Mouse (Mus musculus) stomach, embryonic 14.5 days (tissue): ENCODE results near the gene Snx19. TPM values are rescaled to one million over a fixed set of nuclear protein-coding genes. Genes with fewer than 3 reads are reported as not detected.

ENCODE experiments used
- ATAC-seq: fragments of 200-750 bp; cut with Nextera tagmentation; 2 replicates; pipeline ENCODE4 v1.8.0; 2017; ENCODE audit warnings: low read depth, moderate TSS enrichment; ENCODE audit not compliant: insufficient number of reproducible peaks, insufficient read depth, low FRiP score
- H3K27ac ChIP-seq: fragments of 300-500 bp; sonication (generic); 2 replicates; pipeline ENCODE4 v1.5.1; 2014; ENCODE audit warnings: mild to moderate bottlenecking, low read length, moderate library complexity, mixed read lengths
- H3K27me3 ChIP-seq: fragments of 300-500 bp; sonication (generic); 2 replicates; pipeline ENCODE4 v1.6.1; 2014; ENCODE audit warnings: low read length, control low read depth, mixed read lengths; ENCODE audit not compliant: control insufficient read depth, insufficient read depth
- H3K36me3 ChIP-seq: fragments of 300-500 bp; sonication (generic); 2 replicates; pipeline ENCODE4 v1.6.1; 2014; ENCODE audit warnings: mild to moderate bottlenecking, control low read depth, low read length, moderate library complexity, mixed read lengths; ENCODE audit not compliant: control insufficient read depth, insufficient read depth
- H3K4me1 ChIP-seq: fragments of 300-500 bp; sonication (generic); 2 replicates; pipeline ENCODE4 v1.6.1; 2014; ENCODE audit warnings: low read length, control low read depth, mixed read lengths; ENCODE audit not compliant: control insufficient read depth, insufficient read depth
- H3K4me2 ChIP-seq: fragments of 300-500 bp; sonication (generic); replicated peaks from 2 replicates; pipeline ENCODE4 v1.6.1; 2014; ENCODE audit warnings: low read depth, low read length, control low read depth
- H3K4me3 ChIP-seq: fragments of 300-500 bp; sonication (generic); 2 replicates; pipeline ENCODE4 v1.5.1; 2014; ENCODE audit warnings: low read depth, low read length, control low read depth
- H3K9ac ChIP-seq: fragments of 300-500 bp; sonication (generic); replicated peaks from 2 replicates; pipeline ENCODE4 v1.6.1; 2014; ENCODE audit warnings: low read depth, mild to moderate bottlenecking, control low read depth, low read length, moderate library complexity, mixed read lengths
- H3K9me3 ChIP-seq: fragments of 300-500 bp; sonication (generic); 2 replicates; pipeline ENCODE4 v1.6.1; 2016; ENCODE audit warnings: low read depth, low read length, control low read depth; ENCODE audit not compliant: control insufficient read depth
- WGBS: fragments of 180-500 bp; shearing (Covaris S2); extraction: QIAGEN DNeasy Blood & Tissue Kit; methylation state at CpG from one replicate; pipeline ENCODE4 v1.1.7; 2014; 5-methylcytosine and 5-hydroxymethylcytosine counted together
- polyA plus RNA-seq: library from polyadenylated mRNA; unstranded; fragments of >200 nt; fragmentation: Nextera tagmentation; extraction: Ambion mirVana; gene quantifications from 2 replicates; pipeline ENCODE4 v1.2.1, GENCODE M21; 2014

Gene Snx19
- polyA plus RNA-seq, 1 experiment from 2014 or later: 21.3 TPM

- Histone ChIP-seq H3K9ac (no peak overlapping the region), H3K4me2 (no peak overlapping the region), H3K4me3 (no peak overlapping the region), H3K27me3 (no peaks in the 10 kb centered on the region), H3K9me3 (no peaks in the 10 kb centered on the region), H3K27ac (no peak overlapping the region), H3K36me3 (peaks cover 13% of the 10 kb centered on the region), H3K4me1 (no peaks in the 10 kb centered on the region)
- 79% methylated on average over 2 of the region's 2 CpGs for WGBS
- ATAC-seq: no peak
These were observed 27.6 kb downstream of the Snx19 start for GRCm38 (mm10) chr9:30454527-30454926.

GRCm38 (mm10) chr9:30456250-30456649, 29.3 kb downstream of the Snx19 start:
- no peak overlapping the region for H3K4me3 ChIP-seq
- no peak overlapping the region for H3K9ac ChIP-seq
- H3K4me1 ChIP-seq: no peaks in the 10 kb centered on the region
- H3K27me3 ChIP-seq: no peaks in the 10 kb centered on the region
- no peak for ATAC-seq
- H3K27ac ChIP-seq: no peak overlapping the region
- H3K36me3 ChIP-seq: peaks cover 7% of the 10 kb centered on the region
- H3K4me2 ChIP-seq: no peak overlapping the region
- WGBS: 76% methylated on average over 6 of the region's 6 CpGs
- no peaks in the 10 kb centered on the region for H3K9me3 ChIP-seq

GRCm38 (mm10) chr9:30460501-30460900, 33.6 kb downstream of the Snx19 start:
- Histone ChIP-seq H3K9ac (no peak overlapping the region), H3K27ac (no peak overlapping the region), H3K36me3 (peaks cover 27% of the 10 kb centered on the region), H3K4me2 (no peak overlapping the region), H3K4me3 (no peak overlapping the region), H3K9me3 (no peaks in the 10 kb centered on the region), H3K4me1 (no peaks in the 10 kb centered on the region), H3K27me3 (no peaks in the 10 kb centered on the region)
- WGBS: 37% methylated on average over 8 of the region's 8 CpGs
- ATAC-seq: no peak

GRCm38 (mm10) chr9:30464661-30465060, 37.8 kb downstream of the Snx19 start:
- 80% methylated on average over 4 of the region's 4 CpGs for WGBS
- Histone ChIP-seq H3K4me3 (no peak overlapping the region), H3K9ac (no peak overlapping the region), H3K4me1 (no peaks in the 10 kb centered on the region), H3K36me3 (peaks cover 35% of the 10 kb centered on the region), H3K27me3 (no peaks in the 10 kb centered on the region), H3K4me2 (no peak overlapping the region), H3K9me3 (no peaks in the 10 kb centered on the region), H3K27ac (no peak overlapping the region)
- no peak for ATAC-seq

- 68% methylated on average over 4 of the region's 4 CpGs for WGBS
- Histone ChIP-seq H3K27me3 (no peaks in the 10 kb centered on the region), H3K9me3 (no peaks in the 10 kb centered on the region), H3K36me3 (no peaks in the 10 kb centered on the region), H3K4me1 (no peaks in the 10 kb centered on the region), H3K27ac (no peak overlapping the region), H3K4me2 (no peak overlapping the region), H3K9ac (no peak overlapping the region), H3K4me3 (no peak overlapping the region)
- ATAC-seq: no peak
These were observed 53.1 kb downstream of the Snx19 start for GRCm38 (mm10) chr9:30480043-30480442.

GRCm38 (mm10) chr9:30480464-30480863, 53.6 kb downstream of the Snx19 start:
- H3K4me3 ChIP-seq: no peak overlapping the region
- H3K4me2 ChIP-seq: no peak overlapping the region
- no peaks in the 10 kb centered on the region for H3K4me1 ChIP-seq
- peak; percentile 89; the same call in 1 of the 2 replicates for ATAC-seq
- no peak overlapping the region for H3K9ac ChIP-seq
- no peaks in the 10 kb centered on the region for H3K36me3 ChIP-seq
- no peaks in the 10 kb centered on the region for H3K27me3 ChIP-seq
- no peak overlapping the region for H3K27ac ChIP-seq
- H3K9me3 ChIP-seq: no peaks in the 10 kb centered on the region
- 3% methylated on average over 6 of the region's 6 CpGs for WGBS

- Histone ChIP-seq H3K4me3 (no peak overlapping the region), H3K27ac (no peak overlapping the region), H3K27me3 (no peaks in the 10 kb centered on the region), H3K36me3 (no peaks in the 10 kb centered on the region), H3K4me1 (no peaks in the 10 kb centered on the region), H3K9me3 (no peaks in the 10 kb centered on the region), H3K9ac (no peak overlapping the region), H3K4me2 (no peak overlapping the region)
- 90% methylated on average over 4 of the region's 4 CpGs for whole genome bisulfite sequencing
- no peak for ATAC-seq
These were observed 55.2 kb downstream of the Snx19 start for GRCm38 (mm10) chr9:30482116-30482515.

GRCm38 (mm10) chr9:30484183-30484582, 57.3 kb downstream of the Snx19 start:
- WGBS: 89% methylated on average over 3 of the region's 3 CpGs

GRCm38 (mm10) chr9:30485161-30485560, 58.3 kb downstream of the Snx19 start:
- H3K4me1 ChIP-seq: no peaks in the 10 kb centered on the region
- no peak overlapping the region for H3K9ac ChIP-seq
- H3K4me2 ChIP-seq: no peak overlapping the region
- WGBS: 83% methylated on average over 2 of the region's 2 CpGs
- H3K36me3 ChIP-seq: no peaks in the 10 kb centered on the region
- no peaks in the 10 kb centered on the region for H3K27me3 ChIP-seq
- H3K27ac ChIP-seq: no peak overlapping the region
- ATAC-seq: no peak
- no peaks in the 10 kb centered on the region for H3K9me3 ChIP-seq
- H3K4me3 ChIP-seq: no peak overlapping the region

More at GRCm38 (mm10) chr9:30484183-30484582, 57.3 kb downstream of the Snx19 start:
- H3K4me2 ChIP-seq: no peak overlapping the region
- H3K9me3 ChIP-seq: no peaks in the 10 kb centered on the region
- no peak overlapping the region for H3K9ac ChIP-seq
- no peaks in the 10 kb centered on the region for H3K36me3 ChIP-seq
- H3K4me3 ChIP-seq: no peak overlapping the region
- no peak overlapping the region for H3K27ac ChIP-seq
- H3K27me3 ChIP-seq: no peaks in the 10 kb centered on the region
- no peaks in the 10 kb centered on the region for H3K4me1 ChIP-seq
- ATAC-seq: no peak
